Mouse (Mus musculus) T-helper 1 cell (primary cell): ENCODE measurements around the gene BC049730.

Experiments used
- in situ Hi-C: fragments of 300-600 bp; cut with MboI, MseI; formaldehyde crosslinking; loops from one replicate; pipeline ENCODE4 v1.15.1; 2025; ENCODE audit warnings: high pct_unique_total_duplicates

The BC049730 gene

DNA sequence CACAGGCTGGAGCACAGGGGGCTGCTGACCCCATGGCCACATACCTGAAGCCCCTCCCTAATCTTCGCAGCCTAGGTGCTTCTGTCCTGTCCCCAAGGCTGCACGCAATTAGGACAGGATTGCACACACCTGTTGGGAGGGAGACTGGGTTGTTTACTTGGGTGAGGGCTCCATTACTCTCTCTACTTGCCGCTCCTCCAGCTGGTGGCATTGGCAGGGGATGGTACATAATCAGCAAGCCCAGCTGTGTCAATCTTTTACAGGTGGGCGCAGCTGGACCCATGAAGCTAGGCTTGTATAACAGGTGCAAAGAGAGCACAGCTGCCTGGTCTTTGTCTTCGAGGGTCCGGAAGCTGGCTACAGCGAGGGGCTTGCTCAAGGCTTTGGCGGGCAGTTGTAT, 53.5 kb downstream of the BC049730 start:
- in situ Hi-C loops, result no loop called here
